Mouse (Mus musculus) right cerebral cortex, adult 2 months (tissue): ENCODE measurements around the gene Dclre1a.

Experiments
- DNase-seq, 2 experiments: peaks; one replicate each; pipeline ENCODE4 v3.0.0; 2021 to 2022; ENCODE audit warnings: low spot score in 2 of 2

Dclre1a gene

GRCm38 (mm10) chr19:56485376-56486271, 62.4 kb downstream of the Dclre1a start:
- DNase-seq = no peak

GRCm38 (mm10) chr19:56484630-56485375, 63.2 kb downstream of the Dclre1a start:
- no peak for DNase-seq
